Mouse (Mus musculus): ENCODE measurements around the gene Slc16a3. TPM values are rescaled to one million over a fixed set of nuclear protein-coding genes. Genes with fewer than 3 reads are reported as not detected.

The Slc16a3 gene
- polyA plus RNA-seq, 1 experiment from 2014 or later: 8.0 TPM

DNA sequence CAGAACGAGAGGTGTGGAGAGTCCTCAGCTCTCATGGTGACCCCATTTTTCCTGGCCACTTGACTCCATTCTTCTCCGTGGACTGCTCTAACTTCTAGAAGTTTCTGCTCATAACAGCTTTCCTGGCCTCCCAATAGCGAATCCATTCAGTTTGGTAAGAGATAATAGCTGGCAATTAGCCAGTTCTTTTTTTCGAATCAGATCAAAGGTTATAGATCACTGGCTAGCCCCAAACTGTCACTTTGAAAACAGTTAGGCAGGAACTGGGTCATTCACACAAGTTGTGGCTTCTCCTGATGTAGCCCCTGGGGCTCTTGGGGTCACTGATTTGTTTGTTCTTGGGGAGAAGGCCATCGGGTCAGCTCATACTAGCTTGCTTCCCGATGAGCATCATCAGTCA, 46.5 kb downstream of the Slc16a3 start:
- no peaks in the 10 kb centered on the region for H3K27me3 ChIP-seq (replicated peaks; ENCODE audit: control insufficient read depth, insufficient read depth, low read length)
- H3K9me3 ChIP-seq (ENCODE audit: control insufficient read depth): no peaks in the 10 kb centered on the region
- no peak overlapping the region; the same call in 1 of the 2 replicates for H3K27ac ChIP-seq (ENCODE audit: low read depth, low read length)
- TF ChIP-seq CTCF (IDR thresholded peaks at IDR 0.05; ENCODE audit: low read depth): no peak
- no peak overlapping the region for H3K4me2 ChIP-seq (replicated peaks; ENCODE audit: low read depth)
- H3K4me1 ChIP-seq (replicated peaks; ENCODE audit: control insufficient read depth, insufficient read depth, low read length): 0 out of 2 replicates have a peak, but pooled peaks cover 5% of the 10 kb centered on the region
- ATAC-seq: no peak
- H3K4me3 ChIP-seq (ENCODE audit: low read depth, low read length): no peak overlapping the region
- no peak overlapping the region for H3K9ac ChIP-seq (ENCODE audit: low read depth, low read length)
- H3K36me3 ChIP-seq (ENCODE audit: control insufficient read depth, insufficient read depth): peaks cover 3% of the 10 kb centered on the region; the same call in 1 of the 2 replicates
- 60% methylated on average over 6 of the region's 6 CpGs for WGBS

DNA sequence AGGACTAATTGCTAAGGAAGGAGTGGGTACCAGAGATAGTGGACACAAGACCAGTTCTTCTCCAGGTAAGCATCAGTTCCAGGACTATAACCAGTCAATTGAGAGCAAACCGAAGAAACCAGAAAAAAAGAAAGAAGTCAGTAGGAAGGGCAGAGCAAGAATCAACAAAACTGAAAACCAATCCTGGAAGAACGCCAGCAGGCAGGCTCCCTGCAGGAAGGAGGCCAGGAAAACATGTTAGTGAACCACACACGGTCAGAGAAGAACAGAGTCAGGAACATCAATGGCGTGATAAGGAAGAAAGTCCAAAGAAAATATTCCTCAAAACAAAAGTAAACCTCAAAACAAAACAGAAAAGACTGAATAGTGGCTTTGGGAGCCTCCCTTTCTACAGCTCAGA, 53.7 kb downstream of the Slc16a3 start:
- 23% methylated on average over 4 of the region's 4 CpGs for WGBS
- Histone ChIP-seq H3K27me3 (replicated peaks; ENCODE audit: control insufficient read depth, insufficient read depth, low read length) (no peaks in the 10 kb centered on the region), H3K4me2 (replicated peaks; ENCODE audit: low read depth) (no peak overlapping the region), H3K27ac (ENCODE audit: low read depth, low read length) (no peak overlapping the region), H3K9me3 (ENCODE audit: control insufficient read depth) (no peaks in the 10 kb centered on the region), H3K4me3 (ENCODE audit: low read depth, low read length) (no peak overlapping the region), H3K9ac (ENCODE audit: low read depth, low read length) (no peak overlapping the region), H3K4me1 (replicated peaks; ENCODE audit: control insufficient read depth, insufficient read depth, low read length) (no peaks in the 10 kb centered on the region), H3K36me3 (ENCODE audit: control insufficient read depth, insufficient read depth) (no peaks in the 10 kb centered on the region)
- no peak for ATAC-seq
- no peak for TF ChIP-seq CTCF (IDR thresholded peaks at IDR 0.05; ENCODE audit: low read depth)

DNA sequence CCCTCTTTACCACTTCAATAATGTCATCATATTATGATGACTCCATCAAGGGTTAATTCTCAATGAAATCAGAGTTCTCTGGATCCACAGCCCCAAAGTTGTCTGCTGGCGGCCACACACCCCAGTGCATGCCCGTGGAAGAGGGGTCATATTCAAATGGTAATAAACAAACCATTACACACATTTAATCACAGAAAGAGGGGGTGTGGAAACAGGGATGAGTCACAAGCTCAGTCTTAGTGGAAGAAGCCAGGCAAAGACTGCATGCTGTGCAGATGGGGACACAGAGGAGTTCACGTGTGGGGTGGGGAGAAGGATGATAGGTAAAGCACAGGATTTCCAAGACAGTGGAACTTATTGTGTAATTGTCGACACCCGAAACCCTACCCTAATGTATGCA, 56.0 kb downstream of the Slc16a3 start:
- Histone ChIP-seq H3K27ac (ENCODE audit: low read depth, low read length) (no peak overlapping the region), H3K27me3 (replicated peaks; ENCODE audit: control insufficient read depth, insufficient read depth, low read length) (no peaks in the 10 kb centered on the region), H3K9ac (ENCODE audit: low read depth, low read length) (no peak overlapping the region), H3K4me3 (ENCODE audit: low read depth, low read length) (no peak overlapping the region), H3K4me1 (replicated peaks; ENCODE audit: control insufficient read depth, insufficient read depth, low read length) (no peaks in the 10 kb centered on the region), H3K9me3 (ENCODE audit: control insufficient read depth) (no peaks in the 10 kb centered on the region), H3K36me3 (ENCODE audit: control insufficient read depth, insufficient read depth) (no peaks in the 10 kb centered on the region), H3K4me2 (replicated peaks; ENCODE audit: low read depth) (no peak overlapping the region)
- ATAC-seq: no peak
- WGBS: 46% methylated on average over 5 of the region's 5 CpGs
- no peak for TF ChIP-seq CTCF (IDR thresholded peaks at IDR 0.05; ENCODE audit: low read depth)

DNA sequence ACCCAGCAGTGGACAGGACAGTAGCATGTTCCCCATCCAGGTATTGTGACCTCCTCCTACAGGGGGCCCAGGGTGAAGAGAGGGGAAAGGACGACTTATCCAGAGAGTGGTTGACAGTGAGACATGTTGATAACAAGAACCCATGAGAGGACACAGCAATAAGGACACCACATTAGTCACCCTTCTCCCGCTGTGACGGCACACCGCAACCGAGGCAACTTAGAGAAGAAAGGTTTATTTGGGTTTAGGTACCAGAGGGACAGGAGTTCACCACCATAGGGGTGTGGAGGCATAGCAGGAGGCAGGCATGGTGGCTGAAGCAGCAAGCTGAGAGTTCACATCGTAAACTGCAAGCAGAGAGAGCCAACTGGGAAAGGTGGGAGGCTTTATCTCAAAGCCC, 57.9 kb downstream of the Slc16a3 start:
- H3K27me3 ChIP-seq (replicated peaks; ENCODE audit: control insufficient read depth, insufficient read depth, low read length): no peaks in the 10 kb centered on the region
- H3K4me1 ChIP-seq (replicated peaks; ENCODE audit: control insufficient read depth, insufficient read depth, low read length): no peaks in the 10 kb centered on the region
- H3K4me2 ChIP-seq (replicated peaks; ENCODE audit: low read depth): no peak overlapping the region
- no peak overlapping the region for H3K9ac ChIP-seq (ENCODE audit: low read depth, low read length)
- H3K9me3 ChIP-seq (ENCODE audit: control insufficient read depth): no peaks in the 10 kb centered on the region
- WGBS: 67% methylated on average over 6 of the region's 6 CpGs
- no peak overlapping the region for H3K4me3 ChIP-seq (ENCODE audit: low read depth, low read length)
- no peak for ATAC-seq
- TF ChIP-seq CTCF (IDR thresholded peaks at IDR 0.05; ENCODE audit: low read depth): no peak
- H3K36me3 ChIP-seq (ENCODE audit: control insufficient read depth, insufficient read depth): no peaks in the 10 kb centered on the region
- no peak overlapping the region for H3K27ac ChIP-seq (ENCODE audit: low read depth, low read length)

DNA sequence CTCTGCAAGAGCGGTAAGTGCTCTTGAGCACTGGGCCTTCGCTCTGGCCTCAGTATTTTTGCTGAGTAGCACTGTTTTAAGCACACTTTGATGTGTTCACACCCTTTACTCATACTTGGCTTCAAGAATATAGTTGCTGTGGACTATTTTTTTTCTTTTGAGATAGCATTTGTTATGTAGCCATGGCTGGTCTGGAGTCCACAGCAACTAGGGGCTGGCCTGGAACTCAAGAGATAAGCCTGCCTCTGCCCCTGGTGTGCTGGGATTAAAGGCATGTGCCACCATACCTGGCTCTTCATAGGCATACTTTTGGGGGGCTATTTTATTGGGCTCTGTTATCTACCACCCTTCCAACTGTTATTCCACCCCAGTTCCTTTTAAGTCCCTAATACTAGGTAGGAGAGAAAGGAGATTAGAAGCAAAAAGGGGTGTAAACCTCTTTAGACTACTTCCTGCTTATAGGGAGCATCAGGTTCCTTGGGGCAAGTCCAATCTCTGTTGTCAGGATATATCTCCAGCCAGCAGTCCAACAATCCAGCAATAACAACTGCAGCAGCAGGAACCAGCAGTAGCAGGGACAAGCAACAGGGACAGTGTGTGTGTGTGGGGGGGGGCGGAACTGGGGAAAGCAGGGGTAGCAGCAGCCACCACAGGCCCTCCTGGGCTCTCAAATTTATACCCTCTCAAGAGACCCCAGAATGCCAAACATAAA, 61.9 kb downstream of the Slc16a3 start:
- Histone ChIP-seq H3K9ac (ENCODE audit: low read depth, low read length) (no peak overlapping the region), H3K27ac (ENCODE audit: low read depth, low read length) (no peak overlapping the region), H3K4me1 (replicated peaks; ENCODE audit: control insufficient read depth, insufficient read depth, low read length) (0 out of 2 replicates have a peak, but pooled peaks cover 4% of the 10 kb centered on the region), H3K36me3 (ENCODE audit: control insufficient read depth, insufficient read depth) (no peaks in the 10 kb centered on the region), H3K4me3 (ENCODE audit: low read depth, low read length) (no peak overlapping the region), H3K27me3 (replicated peaks; ENCODE audit: control insufficient read depth, insufficient read depth, low read length) (no peaks in the 10 kb centered on the region), H3K9me3 (ENCODE audit: control insufficient read depth) (no peaks in the 10 kb centered on the region), H3K4me2 (replicated peaks; ENCODE audit: low read depth) (no peak overlapping the region)
- WGBS: 86% methylated on average over 3 of the region's 3 CpGs
- no peak for TF ChIP-seq CTCF (IDR thresholded peaks at IDR 0.05; ENCODE audit: low read depth)
- peak; percentile 48; the same call in 1 of the 2 replicates for ATAC-seq

Other genes starting within 250 kb of the Slc16a3 start
- gene Cenpx, start 234.7 kb upstream of the Slc16a3 start, polyA plus RNA-seq (2015; fragmentation: Nextera tagmentation; extraction: Ambion mirVana): 127 and 131 TPM in 2 replicates
- gene Lrrc45, start 234.6 kb upstream of the Slc16a3 start, polyA plus RNA-seq (2015; fragmentation: Nextera tagmentation; extraction: Ambion mirVana): 13.5 and 14.5 TPM in 2 replicates
- gene Rac3, start 227.0 kb upstream of the Slc16a3 start, polyA plus RNA-seq (2015; fragmentation: Nextera tagmentation; extraction: Ambion mirVana): 9.0 TPM in 2 replicates
- gene Dcxr, start 221.2 kb upstream of the Slc16a3 start, polyA plus RNA-seq (2015; fragmentation: Nextera tagmentation; extraction: Ambion mirVana): 81.1 and 88.6 TPM in 2 replicates
- gene Cbr2, start 216.4 kb upstream of the Slc16a3 start, polyA plus RNA-seq (2015; fragmentation: Nextera tagmentation; extraction: Ambion mirVana): 1.2 and 1.6 TPM in 2 replicates
- gene Hmga1b, start 185.7 kb upstream of the Slc16a3 start, polyA plus RNA-seq (2015; fragmentation: Nextera tagmentation; extraction: Ambion mirVana): 10.8 and 12.2 TPM in 2 replicates
- 22.8 and 23.7 TPM in 2 replicates for gene Rfng, start 164.3 kb upstream of the Slc16a3 start, polyA plus RNA-seq (2015; fragmentation: Nextera tagmentation; extraction: Ambion mirVana)
- 70.9 and 74.8 TPM in 2 replicates for gene Gps1, start 164.2 kb upstream of the Slc16a3 start, polyA plus RNA-seq (2015; fragmentation: Nextera tagmentation; extraction: Ambion mirVana)
- gene Dus1l, start 152.1 kb upstream of the Slc16a3 start, polyA plus RNA-seq (2015; fragmentation: Nextera tagmentation; extraction: Ambion mirVana): 45.5 and 48.5 TPM in 2 replicates
- gene Fasn, start 123.9 kb upstream of the Slc16a3 start, polyA plus RNA-seq (2015; fragmentation: Nextera tagmentation; extraction: Ambion mirVana): 10.1 and 11.3 TPM in 2 replicates
- 1.1 and 1.3 TPM in 2 replicates for gene Ccdc57, start 15.6 kb upstream of the Slc16a3 start, polyA plus RNA-seq (2015; fragmentation: Nextera tagmentation; extraction: Ambion mirVana)
- 62.0 and 65.6 TPM in 2 replicates for gene Csnk1d, start 42.9 kb downstream of the Slc16a3 start, polyA plus RNA-seq (2015; fragmentation: Nextera tagmentation; extraction: Ambion mirVana)
- gene Cd7, start 90.9 kb downstream of the Slc16a3 start, polyA plus RNA-seq (2015; fragmentation: Nextera tagmentation; extraction: Ambion mirVana): 2.2 and 2.3 TPM in 2 replicates
- gene Sectm1b, start 115.1 kb downstream of the Slc16a3 start, polyA plus RNA-seq (2015; fragmentation: Nextera tagmentation; extraction: Ambion mirVana): 159 and 166 TPM in 2 replicates
- 10.0 and 10.2 TPM in 2 replicates for gene Sectm1a, start 132.7 kb downstream of the Slc16a3 start, polyA plus RNA-seq (2015; fragmentation: Nextera tagmentation; extraction: Ambion mirVana)
- 0.33 and 0.56 TPM in 2 replicates for gene Tex19.2, start 170.2 kb downstream of the Slc16a3 start, polyA plus RNA-seq (2015; fragmentation: Nextera tagmentation; extraction: Ambion mirVana)
- not detected in 2 replicates for gene Tex19.1, start 197.7 kb downstream of the Slc16a3 start, polyA plus RNA-seq (2015; fragmentation: Nextera tagmentation; extraction: Ambion mirVana)
- not detected in 2 replicates for gene Uts2r, start 211.8 kb downstream of the Slc16a3 start, polyA plus RNA-seq (2015; fragmentation: Nextera tagmentation; extraction: Ambion mirVana)